Comparison of ENCODE assay signal across 26 mouse cellular contexts in genomic region chr16:57530547-57530946, GRCm38 (mm10).
DNase-seq lines count a peak whose midpoint lies in the region; ATAC-seq and TF ChIP-seq lines count a peak whose summit lies in the region.
"Had no signal": no experiment of that assay in that cellular context is flagged by ENCODE, and none has a peak within 500 bp of the region (broad histone marks: within the 10 kb centered on the region; RNA-seq: fewer than 3 reads in every experiment).

No protein-coding gene starts in this region.

- 62% methylated on average over 4 of the region's 4 CpGs for WGBS in lung, postnatal 0 days

- ATAC-seq in lung, postnatal 0 days, result no peak
- peak; percentile 55 for ATAC-seq in granulocyte monocyte progenitor cell, adult 5-6 weeks (replicated peaks; ENCODE audit: poor library complexity, severe bottlenecking)
- ATAC-seq: forebrain, embryonic 15.5 days; hindbrain, postnatal 0 days; inflammation-experienced regulatory T-cells, adult 6 months; Patski had no signal

- no peak overlapping the region for H3K9ac ChIP-seq in lung, postnatal 0 days (replicated peaks; ENCODE audit: low read depth)
- H3K9ac ChIP-seq: forebrain, embryonic 12.5 days; forebrain, embryonic 15.5 days; heart, embryonic 13.5 days; hindbrain, embryonic 14.5 days had no signal

- peak; percentile 88 for DNase-seq in heart, adult 11 months
- DNase-seq in heart, adult 18-20 months, result no peak
- peak; percentile 33 for DNase-seq in lung, postnatal 0 days (ENCODE audit: low spot score)
- DNase-seq in lung, postnatal 36 days, result no peak
- DNase-seq in 416B (ENCODE audit: low read depth), result peak; percentile 42
- no peak for DNase-seq in ovary, postnatal 10 days (ENCODE audit: low spot score)
- DNase-seq: adrenal gland, postnatal 10 days; adrenal gland, postnatal 36 days; cerebellum, adult 18-20 months; cerebellum, adult 9-10 months; cerebellum, postnatal 14 days; gastrocnemius, postnatal 14 days; heart, postnatal 14 days; heart, postnatal 4 days; kidney, adult 11 months had no signal

- H3K27me3 ChIP-seq in lung, postnatal 0 days (replicated peaks; ENCODE audit: insufficient read depth, low read length), result no peaks in the 10 kb centered on the region
- H3K27me3 ChIP-seq: CH12.LX; forebrain, embryonic 12.5 days; forebrain, embryonic 15.5 days; heart, embryonic 13.5 days; Patski had no signal

- no peak for TF ChIP-seq EP300 in lung, postnatal 0 days (IDR thresholded peaks at IDR 0.05)

- no peaks in the 10 kb centered on the region for H3K9me3 ChIP-seq in lung, postnatal 0 days (ENCODE audit: low read length)
- H3K9me3 ChIP-seq: forebrain, embryonic 12.5 days; forebrain, embryonic 15.5 days; G1E; heart, embryonic 10.5 days; heart, embryonic 13.5 days had no signal

- H3K4me2 ChIP-seq in lung, postnatal 0 days (replicated peaks; ENCODE audit: low read depth, low read length), result no peak overlapping the region
- H3K4me2 ChIP-seq: forebrain, embryonic 12.5 days; forebrain, embryonic 15.5 days; heart, embryonic 13.5 days; hindbrain, embryonic 14.5 days had no signal

- TF ChIP-seq CTCF in lung, postnatal 0 days (IDR thresholded peaks at IDR 0.05), result no peak

- H3K27ac ChIP-seq in lung, postnatal 0 days (ENCODE audit: low read length), result no peak overlapping the region
- H3K27ac ChIP-seq: forebrain, embryonic 12.5 days; forebrain, embryonic 15.5 days; heart, embryonic 10.5 days; heart, embryonic 13.5 days; hindbrain, embryonic 14.5 days; hindbrain, postnatal 0 days had no signal

- H3K4me1 ChIP-seq in lung, postnatal 0 days (ENCODE audit: insufficient read depth, low read depth, low read length), result peaks cover 2% of the 10 kb centered on the region; the same call in 1 of the 2 replicates
- H3K4me1 ChIP-seq: forebrain, embryonic 12.5 days; forebrain, embryonic 15.5 days had no signal

- H3K36me3 ChIP-seq in lung, postnatal 0 days (ENCODE audit: insufficient read depth, low read length), result no peaks in the 10 kb centered on the region
- H3K36me3 ChIP-seq: forebrain, embryonic 12.5 days; forebrain, embryonic 15.5 days; heart, embryonic 10.5 days; heart, embryonic 13.5 days had no signal

- no peak overlapping the region for H3K4me3 ChIP-seq in lung, postnatal 0 days (ENCODE audit: low read depth, low read length)
- H3K4me3 ChIP-seq: forebrain, embryonic 12.5 days; forebrain, embryonic 15.5 days; heart, embryonic 10.5 days; heart, embryonic 13.5 days had no signal

Comparison
In these comparisons a context has a peak if more than half of its experiments do, and no peak if none do; other contexts are left out.
1. DNase-seq: peak in heart, adult 11 months (single experiment), lung, postnatal 0 days (single experiment) and 416B (single experiment); none in heart, adult 18-20 months (0 of 2), lung, postnatal 36 days (single experiment) and ovary, postnatal 10 days (single experiment).